Comparison of ENCODE assay signal across 9 mouse cellular contexts in the genomic region with DNA sequence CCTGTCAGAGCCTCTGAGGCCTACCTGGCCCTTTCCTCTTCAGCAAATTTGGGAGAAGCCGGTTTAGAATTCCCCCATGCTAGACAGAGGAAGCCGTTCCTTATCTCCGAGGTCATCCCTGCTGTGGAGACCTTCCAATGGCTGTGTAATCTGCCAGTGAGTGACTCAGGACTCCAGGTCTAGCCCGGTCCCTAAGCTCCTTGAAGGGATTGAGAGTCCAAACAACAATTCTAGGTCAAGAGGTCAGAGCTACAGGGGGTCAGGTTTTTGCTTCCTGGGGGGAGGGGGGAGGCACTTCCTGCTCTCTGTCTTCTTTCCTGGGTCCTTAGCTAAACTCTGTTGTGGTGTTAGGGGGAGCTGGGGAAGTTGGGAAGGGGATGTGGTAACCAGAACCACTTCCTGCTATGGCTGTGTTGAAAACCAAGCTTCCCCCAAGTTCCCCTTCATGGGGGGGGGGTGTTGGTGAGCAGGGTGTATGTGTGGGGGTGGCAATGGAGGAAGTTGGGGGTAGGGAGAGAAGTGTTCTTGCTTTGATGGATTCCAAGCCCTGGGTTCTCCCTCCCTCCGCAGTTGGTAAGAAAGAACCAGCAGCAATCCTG. TPM values are rescaled to one million over a fixed set of nuclear protein-coding genes. Genes with fewer than 3 reads are reported as not detected.
A peak's percentile ranks its signal among the peaks of the same experiment; 100 is the strongest.
DNase-seq lines count a peak whose midpoint lies in the region; ATAC-seq and TF ChIP-seq lines count a peak whose summit lies in the region.
"Had no signal": no experiment of that assay in that cellular context is flagged by ENCODE, and none has a peak within 500 bp of the region (broad histone marks: within the 10 kb centered on the region; RNA-seq: fewer than 3 reads in every experiment).

No protein-coding gene starts in this region.

- H3K36me3 ChIP-seq in liver, embryonic 12.5 days = no peaks in the 10 kb centered on the region
- no peaks in the 10 kb centered on the region for H3K36me3 ChIP-seq in hindbrain, postnatal 0 days (ENCODE audit: insufficient read depth, low read length)

- peaks cover 99% of the 10 kb centered on the region for H3K27me3 ChIP-seq in liver, embryonic 12.5 days (replicated peaks)
- peaks cover 3% of the 10 kb centered on the region; the same call in 1 of the 2 replicates for H3K27me3 ChIP-seq in hindbrain, postnatal 0 days (ENCODE audit: insufficient read depth, low read length)

- DNase-seq in liver (peak; percentile 50), MN1 (ENCODE audit: low spot score) (peak; percentile 22)
- DNase-seq in lung, postnatal 14 days = peak; percentile 21
- DNase-seq in thymus, postnatal 25 days = peak; percentile 75
- no peak for DNase-seq in hindbrain, postnatal 0 days (ENCODE audit: low spot score)
- DNase-seq in left cerebral cortex, postnatal 10 days (ENCODE audit: extremely low spot score in 1 of 2, low spot score in 2 of 2) = no peak
- DNase-seq in layer of hippocampus, postnatal 10 days (ENCODE audit: low spot score in 2 of 2) = no peak

- no peak overlapping the region for H3K4me2 ChIP-seq in liver, embryonic 12.5 days
- H3K4me2 ChIP-seq in hindbrain, postnatal 0 days (ENCODE audit: low read depth, low read length) = no peak overlapping the region

- WGBS in liver, embryonic 12.5 days (ENCODE audit: insufficient replicate concordance) = 8% methylated on average over 5 of the region's 5 CpGs
- WGBS in hindbrain, postnatal 0 days = 23% methylated on average over 5 of the region's 5 CpGs

- H3K9me3 ChIP-seq in liver, embryonic 12.5 days (replicated peaks) = no peaks in the 10 kb centered on the region
- no peaks in the 10 kb centered on the region for H3K9me3 ChIP-seq in hindbrain, postnatal 0 days (ENCODE audit: low read length)

- no peak overlapping the region for H3K4me3 ChIP-seq in liver, embryonic 12.5 days
- H3K4me3 ChIP-seq in hindbrain, postnatal 0 days (ENCODE audit: low read length) = no peak overlapping the region

- ATAC-seq in liver, embryonic 12.5 days = no peak
- no peak for ATAC-seq in hindbrain, postnatal 0 days

- H3K27ac ChIP-seq in liver, embryonic 12.5 days = no peak overlapping the region
- no peak overlapping the region for H3K27ac ChIP-seq in hindbrain, postnatal 0 days
- H3K27ac ChIP-seq: macrophage had no signal

- no peak overlapping the region for H3K9ac ChIP-seq in liver, embryonic 12.5 days
- no peak overlapping the region for H3K9ac ChIP-seq in hindbrain, postnatal 0 days (replicated peaks; ENCODE audit: low read length)

- intact Hi-C loops in left cerebral cortex, postnatal 10 days (cut with DNase I) = no loop called here

- H3K4me1 ChIP-seq in liver, embryonic 12.5 days = peaks cover 15% of the 10 kb centered on the region
- peaks cover 7% of the 10 kb centered on the region for H3K4me1 ChIP-seq in hindbrain, postnatal 0 days (ENCODE audit: insufficient read depth, low read length)

- no peak for TF ChIP-seq CTCF in hindbrain, postnatal 0 days (IDR thresholded peaks at IDR 0.05; ENCODE audit: low read depth)

RNA-seq across cellular contexts. Expression of a gene that starts 2.2 kb away (rescaled TPM):
- polyA plus RNA-seq in liver, embryonic 12.5 days (2016; fragmentation: Nextera tagmentation; extraction: Ambion mirVana) = 1.9 TPM in 2 replicates
- total RNA-seq in hindbrain, postnatal 0 days (2014; rRNA removed) = 8.8 and 14.4 TPM in 2 replicates
- 6.7 and 7.1 TPM in 2 replicates for polyA plus RNA-seq in hindbrain, postnatal 0 days (2015; fragmentation: Nextera tagmentation; extraction: Ambion mirVana)
- 1 to 10 TPM; 2.9 to 3.4 TPM for total RNA-seq in left cerebral cortex, postnatal 10 days (2021)
- 1 to 10 TPM; 2.8 TPM for total RNA-seq in layer of hippocampus, postnatal 10 days (2021)

RNA-seq across cellular contexts. Expression of a gene that starts 17.8 kb away (rescaled TPM):
- polyA plus RNA-seq in liver, embryonic 12.5 days (2016; fragmentation: Nextera tagmentation; extraction: Ambion mirVana) = 0.50 and 0.63 TPM in 2 replicates
- total RNA-seq in hindbrain, postnatal 0 days (2014; rRNA removed) = 257 TPM in 2 replicates
- polyA plus RNA-seq in hindbrain, postnatal 0 days (2015; fragmentation: Nextera tagmentation; extraction: Ambion mirVana) = 67.1 and 71.0 TPM in 2 replicates
- total RNA-seq in left cerebral cortex, postnatal 10 days (2021) = 100 to 1,000 TPM; 350 to 355 TPM
- total RNA-seq in layer of hippocampus, postnatal 10 days (2021) = 100 to 1,000 TPM; 252 to 272 TPM
- polyA plus RNA-seq: macrophage had no signal

RNA-seq across cellular contexts. Expression of a gene that starts 31.2 kb away (rescaled TPM):
- 10.5 and 11.2 TPM in 2 replicates for polyA plus RNA-seq in liver, embryonic 12.5 days (2016; fragmentation: Nextera tagmentation; extraction: Ambion mirVana)
- 26.5 and 28.3 TPM in 2 replicates for total RNA-seq in hindbrain, postnatal 0 days (2014; rRNA removed)
- polyA plus RNA-seq in hindbrain, postnatal 0 days (2015; fragmentation: Nextera tagmentation; extraction: Ambion mirVana) = 9.0 and 9.2 TPM in 2 replicates
- 10 to 100 TPM; 22.7 to 24.4 TPM for total RNA-seq in left cerebral cortex, postnatal 10 days (2021)
- 10 to 100 TPM; 24.0 to 24.1 TPM for total RNA-seq in layer of hippocampus, postnatal 10 days (2021)

Comparison
In these comparisons a context has a peak if more than half of its experiments do, and no peak if none do; other contexts are left out.
1. DNase-seq: peak in liver (single experiment), MN1 (single experiment), lung, postnatal 14 days (single experiment) and thymus, postnatal 25 days (single experiment); none in hindbrain, postnatal 0 days (single experiment), left cerebral cortex, postnatal 10 days (0 of 2) and layer of hippocampus, postnatal 10 days (0 of 2).